Mouse (Mus musculus): ENCODE measurements at regions not wholly inside any gene's neighbourhood (a gene's known extent, or its start where the extent isn't known, plus 50 kb on each side); places are given as distances from the start of the nearest gene placed in this dataset.

GRCm38 (mm10) chr12:94469850-94470249 lies 1222.2 kb upstream of the Flrt2 start:
- no peak for DNase-seq

GRCm38 (mm10) chr12:94470981-94471380 lies 1221.0 kb upstream of the Flrt2 start:
- DNase-seq: no peak

GRCm38 (mm10) chr12:94488721-94489120 lies 1203.3 kb upstream of the Flrt2 start:
- DNase-seq: no peak

GRCm38 (mm10) chr12:94508099-94508498 lies 1183.9 kb upstream of the Flrt2 start:
- no peak for DNase-seq

GRCm38 (mm10) chr12:94509855-94510254 lies 1182.2 kb upstream of the Flrt2 start:
- DNase-seq: no peak

GRCm38 (mm10) chr12:94544706-94545105 lies 1147.3 kb upstream of the Flrt2 start:
- no peak for DNase-seq

- no peak for DNase-seq
Observed at GRCm38 (mm10) chr12:94560374-94561194, 1131.4 kb upstream of the Flrt2 start.

GRCm38 (mm10) chr12:94574981-94575380 lies 1117.0 kb upstream of the Flrt2 start:
- no peak for DNase-seq

GRCm38 (mm10) chr12:94580345-94580744 lies 1111.7 kb upstream of the Flrt2 start:
- no peak for DNase-seq

- no peak for DNase-seq
Observed at GRCm38 (mm10) chr12:94584309-94584708, 1107.7 kb upstream of the Flrt2 start.

- DNase-seq: no peak
Observed at GRCm38 (mm10) chr12:94587031-94587430, 1105.0 kb upstream of the Flrt2 start.

- no peak for DNase-seq
Observed at GRCm38 (mm10) chr12:94588599-94588998, 1103.4 kb upstream of the Flrt2 start.

GRCm38 (mm10) chr12:94589033-94589432 lies 1103.0 kb upstream of the Flrt2 start:
- DNase-seq: no peak

- DNase-seq: no peak
Observed at GRCm38 (mm10) chr12:94605566-94605965, 1086.5 kb upstream of the Flrt2 start.

GRCm38 (mm10) chr12:94636555-94636954 lies 1055.5 kb upstream of the Flrt2 start:
- no peak for DNase-seq

- no peak for DNase-seq
Observed at GRCm38 (mm10) chr12:94640153-94640552, 1051.9 kb upstream of the Flrt2 start.

- DNase-seq: no peak
Observed at GRCm38 (mm10) chr12:94645302-94645701, 1046.7 kb upstream of the Flrt2 start.

GRCm38 (mm10) chr12:94670035-94670434 lies 1022.0 kb upstream of the Flrt2 start:
- DNase-seq: no peak

- no peak for DNase-seq
Observed at GRCm38 (mm10) chr12:94674925-94675324, 1017.1 kb upstream of the Flrt2 start.

- no peak for DNase-seq
Observed at GRCm38 (mm10) chr12:94691341-94692029, 1000.5 kb upstream of the Flrt2 start.

GRCm38 (mm10) chr12:94731391-94731790 lies 960.6 kb upstream of the Flrt2 start:
- DNase-seq: no peak

GRCm38 (mm10) chr12:94733179-94733578 lies 958.8 kb upstream of the Flrt2 start:
- DNase-seq: no peak

GRCm38 (mm10) chr12:94737263-94737662 lies 954.8 kb upstream of the Flrt2 start:
- no peak for DNase-seq
